Mouse (Mus musculus): ENCODE data around the gene Irf8. TPM values are rescaled to one million over a fixed set of nuclear protein-coding genes. Genes with fewer than 3 reads are reported as not detected.

The Irf8 gene
- polyA plus RNA-seq, 1 experiment: 2.3 TPM

- H3K4me3 ChIP-seq (ENCODE audit: insufficient read depth, low read depth, low read length): no peak overlapping the region
- 0 out of 2 replicates have a peak, but pooled peaks cover 2% of the 10 kb centered on the region for H3K4me1 ChIP-seq (ENCODE audit: control insufficient read depth, insufficient read depth, insufficient read length, low read length)
- H3K27ac ChIP-seq (replicated peaks; ENCODE audit: low read depth, low read length): peak overlapping the region; percentile 54
Measured at GRCm38 (mm10) chr8:120751226-120752081, 15.3 kb downstream of the Irf8 start.

GRCm38 (mm10) chr8:120752082-120752452, 15.9 kb downstream of the Irf8 start:
- Histone ChIP-seq H3K4me3 (ENCODE audit: insufficient read depth, low read depth, low read length) (no peak overlapping the region), H3K27ac (replicated peaks; ENCODE audit: low read depth, low read length) (peak overlapping the region; percentile 54), H3K4me1 (ENCODE audit: control insufficient read depth, insufficient read depth, insufficient read length, low read length) (0 out of 2 replicates have a peak, but pooled peaks cover 2% of the 10 kb centered on the region)

- H3K27ac ChIP-seq (replicated peaks; ENCODE audit: low read depth, low read length): no peak overlapping the region
- no peak overlapping the region for H3K4me3 ChIP-seq (ENCODE audit: insufficient read depth, low read depth, low read length)
- 0 out of 2 replicates have a peak, but pooled peaks cover 2% of the 10 kb centered on the region for H3K4me1 ChIP-seq (ENCODE audit: control insufficient read depth, insufficient read depth, insufficient read length, low read length)
Measured at GRCm38 (mm10) chr8:120753476-120753875, 17.3 kb downstream of the Irf8 start.

- Histone ChIP-seq H3K27ac (replicated peaks; ENCODE audit: low read depth, low read length) (no peak overlapping the region), H3K4me3 (ENCODE audit: insufficient read depth, low read depth, low read length) (no peak overlapping the region), H3K4me1 (ENCODE audit: control insufficient read depth, insufficient read depth, insufficient read length, low read length) (0 out of 2 replicates have a peak, but pooled peaks cover 2% of the 10 kb centered on the region)
Measured at GRCm38 (mm10) chr8:120755306-120756297, 19.4 kb downstream of the Irf8 start.

GRCm38 (mm10) chr8:120758005-120758404, 21.8 kb downstream of the Irf8 start:
- Histone ChIP-seq H3K4me1 (ENCODE audit: control insufficient read depth, insufficient read depth, insufficient read length, low read length) (no peaks in the 10 kb centered on the region), H3K27ac (replicated peaks; ENCODE audit: low read depth, low read length) (no peak overlapping the region), H3K4me3 (ENCODE audit: insufficient read depth, low read depth, low read length) (no peak overlapping the region)

GRCm38 (mm10) chr8:120759847-120760246, 23.7 kb downstream of the Irf8 start:
- Histone ChIP-seq H3K27ac (replicated peaks; ENCODE audit: low read depth, low read length) (no peak overlapping the region), H3K4me1 (ENCODE audit: control insufficient read depth, insufficient read depth, insufficient read length, low read length) (0 out of 2 replicates have a peak, but pooled peaks cover 2% of the 10 kb centered on the region), H3K4me3 (ENCODE audit: insufficient read depth, low read depth, low read length) (no peak overlapping the region)

GRCm38 (mm10) chr8:120760341-120761215, 24.4 kb downstream of the Irf8 start:
- 0 out of 2 replicates have a peak, but pooled peaks cover 2% of the 10 kb centered on the region for H3K4me1 ChIP-seq (ENCODE audit: control insufficient read depth, insufficient read depth, insufficient read length, low read length)
- H3K27ac ChIP-seq (replicated peaks; ENCODE audit: low read depth, low read length): no peak overlapping the region
- no peak overlapping the region for H3K4me3 ChIP-seq (ENCODE audit: insufficient read depth, low read depth, low read length)

GRCm38 (mm10) chr8:120763267-120763666, 27.1 kb downstream of the Irf8 start:
- H3K27ac ChIP-seq (replicated peaks; ENCODE audit: low read depth, low read length): no peak overlapping the region
- H3K4me3 ChIP-seq (ENCODE audit: insufficient read depth, low read depth, low read length): no peak overlapping the region
- H3K4me1 ChIP-seq (ENCODE audit: control insufficient read depth, insufficient read depth, insufficient read length, low read length): 0 out of 2 replicates have a peak, but pooled peaks cover 2% of the 10 kb centered on the region

- 0 out of 2 replicates have a peak, but pooled peaks cover 2% of the 10 kb centered on the region for H3K4me1 ChIP-seq (ENCODE audit: control insufficient read depth, insufficient read depth, insufficient read length, low read length)
- no peak overlapping the region for H3K4me3 ChIP-seq (ENCODE audit: insufficient read depth, low read depth, low read length)
- H3K27ac ChIP-seq (replicated peaks; ENCODE audit: low read depth, low read length): no peak overlapping the region
Measured at GRCm38 (mm10) chr8:120764638-120765037, 28.5 kb downstream of the Irf8 start.

- 0 out of 2 replicates have a peak, but pooled peaks cover 2% of the 10 kb centered on the region for H3K4me1 ChIP-seq (ENCODE audit: control insufficient read depth, insufficient read depth, insufficient read length, low read length)
- no peak overlapping the region for H3K27ac ChIP-seq (replicated peaks; ENCODE audit: low read depth, low read length)
- H3K4me3 ChIP-seq (ENCODE audit: insufficient read depth, low read depth, low read length): no peak overlapping the region
Measured at GRCm38 (mm10) chr8:120766622-120767021, 30.5 kb downstream of the Irf8 start.

GRCm38 (mm10) chr8:120768454-120769218, 32.5 kb downstream of the Irf8 start:
- H3K4me3 ChIP-seq (ENCODE audit: insufficient read depth, low read depth, low read length): no peak overlapping the region
- 0 out of 2 replicates have a peak, but pooled peaks cover 2% of the 10 kb centered on the region for H3K4me1 ChIP-seq (ENCODE audit: control insufficient read depth, insufficient read depth, insufficient read length, low read length)
- no peak overlapping the region for H3K27ac ChIP-seq (replicated peaks; ENCODE audit: low read depth, low read length)

GRCm38 (mm10) chr8:120777184-120777583, 41.0 kb downstream of the Irf8 start:
- H3K4me3 ChIP-seq (ENCODE audit: insufficient read depth, low read depth, low read length): no peak overlapping the region
- no peak overlapping the region for H3K27ac ChIP-seq (replicated peaks; ENCODE audit: low read depth, low read length)
- no peaks in the 10 kb centered on the region for H3K4me1 ChIP-seq (ENCODE audit: control insufficient read depth, insufficient read depth, insufficient read length, low read length)

GRCm38 (mm10) chr8:120777732-120778131, 41.6 kb downstream of the Irf8 start:
- H3K4me3 ChIP-seq (ENCODE audit: insufficient read depth, low read depth, low read length): no peak overlapping the region
- H3K4me1 ChIP-seq (ENCODE audit: control insufficient read depth, insufficient read depth, insufficient read length, low read length): no peaks in the 10 kb centered on the region

GRCm38 (mm10) chr8:120779106-120779505, 42.9 kb downstream of the Irf8 start:
- no peak overlapping the region for H3K27ac ChIP-seq (replicated peaks; ENCODE audit: low read depth, low read length)
- H3K4me1 ChIP-seq (ENCODE audit: control insufficient read depth, insufficient read depth, insufficient read length, low read length): no peaks in the 10 kb centered on the region
- H3K4me3 ChIP-seq (ENCODE audit: insufficient read depth, low read depth, low read length): no peak overlapping the region

More at GRCm38 (mm10) chr8:120777732-120778131, 41.6 kb downstream of the Irf8 start:
- no peak overlapping the region for H3K27ac ChIP-seq (replicated peaks; ENCODE audit: low read depth, low read length)

Data from brown adipose tissue, adult 24 weeks (tissue).